Mouse (Mus musculus): ENCODE results near the gene Lrrc20. TPM values are rescaled to one million over a fixed set of nuclear protein-coding genes. Genes with fewer than 3 reads are reported as not detected.

Lrrc20 gene
- polyA plus RNA-seq, 1 experiment from 2014 or later = 12.0 TPM

DNA sequence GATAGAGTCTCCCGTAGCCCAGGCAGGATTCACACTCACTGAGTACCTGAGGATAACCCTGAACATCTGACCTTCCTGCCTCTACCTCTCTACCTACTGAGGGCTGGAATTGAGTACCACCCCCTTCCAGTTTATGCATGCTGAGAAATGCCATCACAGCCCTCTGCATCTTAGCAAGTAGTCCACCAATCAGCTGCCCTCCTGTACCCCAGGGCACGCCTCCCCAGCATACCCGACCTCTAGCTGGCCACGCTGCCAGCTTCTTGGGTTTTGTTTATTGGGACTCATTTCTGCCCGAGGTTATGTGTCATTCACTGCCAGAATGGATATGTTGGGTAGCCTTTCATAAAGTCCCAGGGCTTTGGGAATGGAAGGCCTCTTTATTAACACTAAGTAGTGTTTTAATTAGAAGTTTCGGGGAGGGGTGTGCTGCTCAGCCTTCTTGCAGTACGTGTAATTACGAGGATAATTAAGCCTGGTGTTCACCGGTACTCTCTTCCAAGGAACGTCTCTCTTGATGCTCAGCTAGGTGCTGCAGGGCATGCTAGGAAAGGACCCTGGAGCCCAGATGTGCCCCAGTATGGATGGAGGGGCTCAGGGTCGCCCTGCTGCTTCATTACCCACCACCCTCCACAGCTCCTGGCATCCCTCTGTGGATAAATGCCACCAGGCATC, 36.8 kb downstream of the Lrrc20 start:
- Histone ChIP-seq H3K9me3 (ENCODE audit: control insufficient read depth, low read length) (no peaks in the 10 kb centered on the region), H3K27ac (ENCODE audit: low read depth, low read length) (no peak overlapping the region), H3K4me3 (ENCODE audit: low read depth, low read length) (no peak overlapping the region), H3K36me3 (ENCODE audit: control insufficient read depth, insufficient read depth, low read length) (no peaks in the 10 kb centered on the region), H3K4me1 (replicated peaks; ENCODE audit: control insufficient read depth, insufficient read depth, low read length) (peaks cover 13% of the 10 kb centered on the region), H3K27me3 (replicated peaks; ENCODE audit: control insufficient read depth, insufficient read depth, low read length) (no peaks in the 10 kb centered on the region), H3K9ac (ENCODE audit: low read depth, low read length) (no peak overlapping the region), H3K4me2 (no peak overlapping the region)
- WGBS = 78% methylated on average over 11 of the region's 11 CpGs
- DNase-seq (ENCODE audit: low spot score) = no peak
- ATAC-seq (replicated peaks; ENCODE audit: low FRiP score) = no peak

DNA sequence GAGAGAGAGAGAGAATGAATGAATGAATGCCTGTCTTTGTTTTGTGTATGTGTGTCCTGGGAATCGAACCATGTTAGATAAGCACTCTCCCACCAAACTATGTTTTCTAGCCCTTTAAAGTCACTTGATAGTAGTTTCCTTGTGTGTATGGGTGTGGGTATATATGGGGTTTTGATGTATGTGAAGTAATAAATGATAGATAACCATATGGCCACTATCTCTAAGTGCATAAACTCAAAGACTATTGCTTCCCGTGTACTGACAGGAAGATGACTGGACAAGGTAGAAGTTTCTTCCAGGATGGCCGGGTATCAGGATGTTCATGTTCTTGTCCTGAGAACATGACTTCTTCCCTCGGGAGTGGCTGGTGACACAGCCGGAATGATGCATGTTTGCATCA, 41.3 kb downstream of the Lrrc20 start:
- WGBS = 63% methylated on average over 5 of the region's 5 CpGs
- ATAC-seq (replicated peaks; ENCODE audit: low FRiP score) = peak; percentile 78
- Histone ChIP-seq H3K4me1 (replicated peaks; ENCODE audit: control insufficient read depth, insufficient read depth, low read length) (peaks cover 18% of the 10 kb centered on the region), H3K4me3 (ENCODE audit: low read depth, low read length) (no peak overlapping the region), H3K4me2 (no peak overlapping the region), H3K27ac (ENCODE audit: low read depth, low read length) (no peak overlapping the region), H3K9ac (ENCODE audit: low read depth, low read length) (no peak overlapping the region), H3K36me3 (ENCODE audit: control insufficient read depth, insufficient read depth, low read length) (no peaks in the 10 kb centered on the region), H3K27me3 (replicated peaks; ENCODE audit: control insufficient read depth, insufficient read depth, low read length) (no peaks in the 10 kb centered on the region), H3K9me3 (ENCODE audit: control insufficient read depth, low read length) (peaks cover 5% of the 10 kb centered on the region)
- DNase-seq (ENCODE audit: low spot score) = no peak

- no peak overlapping the region for H3K4me3 ChIP-seq (ENCODE audit: low read depth, low read length)
- no peak for DNase-seq (ENCODE audit: low spot score)
- peaks cover 18% of the 10 kb centered on the region for H3K4me1 ChIP-seq (replicated peaks; ENCODE audit: control insufficient read depth, insufficient read depth, low read length)
- no peak overlapping the region for H3K27ac ChIP-seq (ENCODE audit: low read depth, low read length)
- peaks cover 5% of the 10 kb centered on the region for H3K9me3 ChIP-seq (ENCODE audit: control insufficient read depth, low read length)
- no peak overlapping the region for H3K9ac ChIP-seq (ENCODE audit: low read depth, low read length)
- H3K27me3 ChIP-seq (replicated peaks; ENCODE audit: control insufficient read depth, insufficient read depth, low read length) = no peaks in the 10 kb centered on the region
- H3K4me2 ChIP-seq = no peak overlapping the region
- no peaks in the 10 kb centered on the region for H3K36me3 ChIP-seq (ENCODE audit: control insufficient read depth, insufficient read depth, low read length)
- ATAC-seq (replicated peaks; ENCODE audit: low FRiP score) = no peak
- WGBS = 45% methylated on average over 12 of the region's 12 CpGs
Measured at GRCm38 (mm10) chr10:61517296-61518071, 41.9 kb downstream of the Lrrc20 start.

- 93% methylated on average over 9 of the region's 9 CpGs for WGBS
- H3K4me1 ChIP-seq (replicated peaks; ENCODE audit: control insufficient read depth, insufficient read depth, low read length) = peaks cover 18% of the 10 kb centered on the region
- H3K4me2 ChIP-seq = no peak overlapping the region
- peaks cover 5% of the 10 kb centered on the region for H3K9me3 ChIP-seq (ENCODE audit: control insufficient read depth, low read length)
- H3K27ac ChIP-seq (ENCODE audit: low read depth, low read length) = no peak overlapping the region
- no peaks in the 10 kb centered on the region for H3K27me3 ChIP-seq (replicated peaks; ENCODE audit: control insufficient read depth, insufficient read depth, low read length)
- H3K36me3 ChIP-seq (ENCODE audit: control insufficient read depth, insufficient read depth, low read length) = no peaks in the 10 kb centered on the region
- DNase-seq (ENCODE audit: low spot score) (no peak), ATAC-seq (replicated peaks; ENCODE audit: low FRiP score) (no peak)
- H3K9ac ChIP-seq (ENCODE audit: low read depth, low read length) = no peak overlapping the region
- no peak overlapping the region for H3K4me3 ChIP-seq (ENCODE audit: low read depth, low read length)
Measured at GRCm38 (mm10) chr10:61518320-61518719, 42.7 kb downstream of the Lrrc20 start.

- H3K36me3 ChIP-seq (ENCODE audit: control insufficient read depth, insufficient read depth, low read length) = no peaks in the 10 kb centered on the region
- peaks cover 5% of the 10 kb centered on the region for H3K9me3 ChIP-seq (ENCODE audit: control insufficient read depth, low read length)
- no peak overlapping the region for H3K9ac ChIP-seq (ENCODE audit: low read depth, low read length)
- H3K4me1 ChIP-seq (replicated peaks; ENCODE audit: control insufficient read depth, insufficient read depth, low read length) = peaks cover 18% of the 10 kb centered on the region
- H3K4me2 ChIP-seq = no peak overlapping the region
- 47% methylated on average over 2 of the region's 2 CpGs for WGBS
- H3K27ac ChIP-seq (ENCODE audit: low read depth, low read length) = no peak overlapping the region
- ATAC-seq (replicated peaks; ENCODE audit: low FRiP score) (no peak), DNase-seq (ENCODE audit: low spot score) (no peak)
- no peak overlapping the region for H3K4me3 ChIP-seq (ENCODE audit: low read depth, low read length)
- no peaks in the 10 kb centered on the region for H3K27me3 ChIP-seq (replicated peaks; ENCODE audit: control insufficient read depth, insufficient read depth, low read length)
Measured at GRCm38 (mm10) chr10:61519491-61519890, 43.9 kb downstream of the Lrrc20 start.

GRCm38 (mm10) chr10:61520714-61521113, 45.1 kb downstream of the Lrrc20 start:
- no peak for ATAC-seq (replicated peaks; ENCODE audit: low FRiP score)
- Histone ChIP-seq H3K4me3 (ENCODE audit: low read depth, low read length) (no peak overlapping the region), H3K36me3 (ENCODE audit: control insufficient read depth, insufficient read depth, low read length) (no peaks in the 10 kb centered on the region), H3K4me1 (replicated peaks; ENCODE audit: control insufficient read depth, insufficient read depth, low read length) (peaks cover 18% of the 10 kb centered on the region), H3K27ac (ENCODE audit: low read depth, low read length) (no peak overlapping the region), H3K4me2 (no peak overlapping the region), H3K9me3 (ENCODE audit: control insufficient read depth, low read length) (peaks cover 5% of the 10 kb centered on the region), H3K27me3 (replicated peaks; ENCODE audit: control insufficient read depth, insufficient read depth, low read length) (no peaks in the 10 kb centered on the region), H3K9ac (ENCODE audit: low read depth, low read length) (no peak overlapping the region)
- WGBS = 92% methylated on average over 6 of the region's 6 CpGs
- DNase-seq (ENCODE audit: low spot score) = no peak

DNA sequence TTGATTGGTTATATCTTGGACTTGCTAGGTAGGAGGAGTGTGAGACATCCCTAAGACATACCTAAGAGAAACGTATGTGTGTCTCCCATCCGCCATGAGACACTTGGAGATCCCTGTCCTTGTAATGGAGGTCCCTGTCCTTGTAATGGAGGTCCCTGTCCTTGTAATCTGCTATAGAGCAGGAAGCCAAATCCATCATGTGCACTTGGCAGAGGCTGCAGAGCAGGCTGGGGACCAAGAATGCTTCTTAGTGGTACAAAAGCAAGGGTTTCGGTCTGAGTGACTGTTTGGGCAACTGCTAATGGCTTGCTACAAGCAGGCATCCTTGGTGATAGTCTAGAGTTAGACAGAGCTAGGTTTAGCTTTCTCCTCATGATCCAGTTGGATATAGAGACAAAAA, 55.3 kb downstream of the Lrrc20 start:
- 87% methylated on average over 3 of the region's 3 CpGs for WGBS
- no peak for ATAC-seq (replicated peaks; ENCODE audit: low FRiP score)

DNA sequence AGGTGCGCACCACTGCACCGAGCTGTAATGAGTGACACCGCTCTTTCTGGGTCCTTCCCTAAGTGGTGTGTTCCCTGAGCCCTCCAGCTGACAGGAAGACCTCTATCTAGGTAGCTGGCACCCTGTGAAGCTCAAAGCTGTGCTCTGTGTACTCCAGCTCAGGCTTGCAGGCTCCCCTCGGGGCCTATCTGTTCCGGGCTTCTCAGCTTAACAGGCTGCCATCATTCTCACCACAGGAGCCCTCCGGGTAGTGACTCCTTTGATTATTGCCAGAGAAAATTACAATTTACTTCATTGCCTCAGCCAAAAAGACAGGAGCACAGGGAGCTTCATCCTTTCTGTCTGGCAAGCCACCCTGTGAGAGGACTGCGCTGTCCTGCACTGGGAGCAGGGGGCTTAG, 57.7 kb downstream of the Lrrc20 start:
- H3K4me1 ChIP-seq (replicated peaks; ENCODE audit: control insufficient read depth, insufficient read depth, low read length) = peaks cover 23% of the 10 kb centered on the region
- no peaks in the 10 kb centered on the region for H3K27me3 ChIP-seq (replicated peaks; ENCODE audit: control insufficient read depth, insufficient read depth, low read length)
- no peak overlapping the region for H3K4me2 ChIP-seq
- no peak overlapping the region for H3K27ac ChIP-seq (ENCODE audit: low read depth, low read length)
- WGBS = 81% methylated on average over 7 of the region's 7 CpGs
- no peak for DNase-seq (ENCODE audit: low spot score)
- no peaks in the 10 kb centered on the region for H3K9me3 ChIP-seq (ENCODE audit: control insufficient read depth, low read length)
- H3K4me3 ChIP-seq (ENCODE audit: low read depth, low read length) = no peak overlapping the region
- H3K36me3 ChIP-seq (ENCODE audit: control insufficient read depth, insufficient read depth, low read length) = no peaks in the 10 kb centered on the region; the same call in 1 of the 2 replicates
- H3K9ac ChIP-seq (ENCODE audit: low read depth, low read length) = no peak overlapping the region
- ATAC-seq (replicated peaks; ENCODE audit: low FRiP score) = no peak

More for the DNA sequence above, 55.3 kb downstream of the Lrrc20 start:
- Histone ChIP-seq H3K4me1 (replicated peaks; ENCODE audit: control insufficient read depth, insufficient read depth, low read length) (peaks cover 14% of the 10 kb centered on the region), H3K36me3 (ENCODE audit: control insufficient read depth, insufficient read depth, low read length) (no peaks in the 10 kb centered on the region; the same call in 1 of the 2 replicates), H3K27ac (ENCODE audit: low read depth, low read length) (no peak overlapping the region), H3K9ac (ENCODE audit: low read depth, low read length) (no peak overlapping the region), H3K4me3 (ENCODE audit: low read depth, low read length) (no peak overlapping the region), H3K9me3 (ENCODE audit: control insufficient read depth, low read length) (no peaks in the 10 kb centered on the region), H3K27me3 (replicated peaks; ENCODE audit: control insufficient read depth, insufficient read depth, low read length) (no peaks in the 10 kb centered on the region), H3K4me2 (no peak overlapping the region)
- no peak for DNase-seq (ENCODE audit: low spot score)
